ENCODE assay signal across 28 mouse cellular contexts in the genomic region with DNA sequence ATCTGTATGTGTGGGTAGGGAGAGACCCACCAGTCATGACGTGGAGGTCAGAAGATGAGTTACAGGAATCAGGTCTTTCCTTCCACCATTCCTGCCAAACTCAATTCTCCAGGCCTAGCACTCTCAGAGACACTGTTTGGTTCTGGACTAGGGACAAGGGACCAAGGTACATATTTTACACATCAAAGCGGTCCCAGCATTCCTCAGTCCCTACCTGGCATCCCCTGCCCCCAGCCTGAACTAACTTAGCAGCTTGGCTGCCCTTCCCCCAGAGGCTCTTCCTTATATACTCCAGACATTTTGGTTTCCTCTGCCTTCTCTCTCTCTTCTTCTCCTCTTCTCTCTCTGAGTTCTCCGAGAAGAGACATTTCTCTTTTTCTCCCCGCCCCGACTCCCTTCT. TPM values are rescaled to one million over a fixed set of nuclear protein-coding genes. Genes with fewer than 3 reads are reported as not detected.
"Had no signal": no experiment of that assay in that cellular context is flagged by ENCODE, and none has a peak within 500 bp of the region (broad histone marks: within the 10 kb centered on the region; RNA-seq: fewer than 3 reads in every experiment).

No protein-coding gene starts in this region.

- H3K36me3 ChIP-seq: embryonic facial prominence, embryonic 10.5 days; embryonic facial prominence, embryonic 12.5 days; embryonic facial prominence, embryonic 13.5 days; embryonic facial prominence, embryonic 15.5 days; forebrain, embryonic 10.5 days; forebrain, embryonic 12.5 days; forebrain, embryonic 15.5 days; heart, embryonic 10.5 days had no signal

- H3K4me3 ChIP-seq: embryonic facial prominence, embryonic 10.5 days; embryonic facial prominence, embryonic 12.5 days; embryonic facial prominence, embryonic 13.5 days; embryonic facial prominence, embryonic 15.5 days; erythroblast, embryonic 14.5 days; forebrain, embryonic 10.5 days; forebrain, embryonic 12.5 days; forebrain, embryonic 15.5 days; gastrocnemius, adult 2 months; heart, adult 2 months; heart, embryonic 10.5 days had no signal

- H3K4me2 ChIP-seq: embryonic facial prominence, embryonic 12.5 days; embryonic facial prominence, embryonic 13.5 days; embryonic facial prominence, embryonic 15.5 days; forebrain, embryonic 12.5 days; forebrain, embryonic 15.5 days had no signal

- H3K27me3 ChIP-seq: embryonic facial prominence, embryonic 13.5 days; embryonic facial prominence, embryonic 15.5 days; forebrain, embryonic 15.5 days had no signal

- H3K9me3 ChIP-seq: embryonic facial prominence, embryonic 10.5 days; embryonic facial prominence, embryonic 12.5 days; embryonic facial prominence, embryonic 13.5 days; embryonic facial prominence, embryonic 15.5 days; forebrain, embryonic 10.5 days; forebrain, embryonic 12.5 days; forebrain, embryonic 15.5 days; heart, embryonic 10.5 days had no signal

- H3K27ac ChIP-seq: embryonic facial prominence, embryonic 10.5 days; embryonic facial prominence, embryonic 12.5 days; embryonic facial prominence, embryonic 13.5 days; embryonic facial prominence, embryonic 15.5 days; forebrain, embryonic 10.5 days; forebrain, embryonic 12.5 days; forebrain, embryonic 15.5 days; gastrocnemius, adult 2 months; heart, adult 2 months; heart, embryonic 10.5 days had no signal

- H3K9ac ChIP-seq: embryonic facial prominence, embryonic 12.5 days; embryonic facial prominence, embryonic 13.5 days; embryonic facial prominence, embryonic 15.5 days; forebrain, embryonic 12.5 days; forebrain, embryonic 15.5 days; forebrain, postnatal 0 days had no signal

- DNase-seq: cerebellum, adult 9-10 months; cerebellum, adult 9-11 months; cerebellum, postnatal 10 days; cerebellum, postnatal 14 days; cerebellum, postnatal 25 days; embryo, embryonic 11 days; forebrain, postnatal 0 days; gastrocnemius, adult 2 months; gastrocnemius, postnatal 10 days; gastrocnemius, postnatal 14 days; gastrocnemius, postnatal 25 days; gastrocnemius, postnatal 36 days; heart, adult 11 months; heart, adult 18-20 months; heart, adult 2 months had no signal

- H3K4me1 ChIP-seq: embryonic facial prominence, embryonic 15.5 days; forebrain, embryonic 12.5 days had no signal

- ATAC-seq: forebrain, embryonic 14.5 days; forebrain, embryonic 15.5 days; forebrain, embryonic 16.5 days; forebrain, postnatal 0 days had no signal

RNA-seq across cellular contexts. Expression of gene Flrt3, which starts 2.2 kb away (rescaled TPM):
- total RNA-seq: common myeloid progenitor, adult 5-6 weeks; granulocyte monocyte progenitor cell, adult 5-6 weeks had no signal
